Mouse (Mus musculus): Measurements from ENCODE around the gene Marveld1.

The Marveld1 gene

DNA sequence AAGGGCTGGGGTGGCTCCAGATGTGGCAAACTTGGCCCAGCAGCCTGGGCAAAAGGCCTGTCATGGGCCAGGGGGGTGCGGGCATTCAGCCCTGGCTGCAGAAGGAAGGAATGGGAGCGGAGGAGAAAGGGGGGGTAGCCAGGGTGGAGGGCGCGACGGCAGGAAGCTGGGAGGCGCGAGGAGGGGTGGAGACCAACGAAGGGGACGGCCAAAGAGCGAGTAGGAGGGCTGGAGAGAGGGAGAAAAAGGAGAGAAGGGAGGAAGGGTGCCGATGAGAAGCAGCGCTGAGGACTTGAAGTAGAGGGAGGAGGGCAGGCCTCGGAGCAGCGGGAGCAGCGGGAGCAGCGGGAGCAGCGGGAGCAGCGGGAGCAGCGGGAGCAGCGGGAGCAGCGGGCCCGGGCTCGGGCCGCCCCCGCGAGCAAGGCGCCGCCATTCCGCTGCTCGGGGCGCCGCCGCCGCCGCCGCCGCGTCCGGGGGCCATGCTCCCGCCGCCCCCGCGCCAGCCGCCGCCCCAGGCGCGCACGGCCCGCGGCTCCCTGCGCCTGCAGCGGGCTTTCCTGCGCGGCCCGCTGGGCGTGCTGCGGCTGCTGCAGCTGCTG is at the start of gene Marveld1:
Marveld1 (plus strand) TSS at position 231 of the 599 bp plus-strand sequence.
- peak; percentile 92 for DNase-seq (ENCODE audit: low spot score)

DNA sequence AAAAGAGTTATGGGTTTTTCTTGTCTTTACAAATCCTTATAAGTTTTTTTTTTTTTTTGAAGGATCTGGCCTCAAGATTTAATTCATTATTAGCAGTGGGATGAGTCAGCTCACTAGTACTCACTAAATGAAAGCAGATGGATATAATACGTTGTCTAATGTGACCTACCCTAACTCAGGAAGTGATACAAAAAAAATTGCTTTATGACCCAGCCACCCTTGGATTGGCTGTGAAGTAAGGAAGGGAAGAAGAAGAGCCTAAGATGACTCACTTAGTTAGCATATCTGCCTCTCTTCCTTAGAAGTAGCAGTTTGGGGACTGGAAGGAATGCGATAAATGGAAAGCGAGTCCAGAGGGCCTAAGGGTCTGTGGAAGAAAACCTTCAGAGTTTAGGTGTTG is 47.8 kb upstream of the Marveld1 start:
- DNase-seq (ENCODE audit: low spot score) = no peak

DNA sequence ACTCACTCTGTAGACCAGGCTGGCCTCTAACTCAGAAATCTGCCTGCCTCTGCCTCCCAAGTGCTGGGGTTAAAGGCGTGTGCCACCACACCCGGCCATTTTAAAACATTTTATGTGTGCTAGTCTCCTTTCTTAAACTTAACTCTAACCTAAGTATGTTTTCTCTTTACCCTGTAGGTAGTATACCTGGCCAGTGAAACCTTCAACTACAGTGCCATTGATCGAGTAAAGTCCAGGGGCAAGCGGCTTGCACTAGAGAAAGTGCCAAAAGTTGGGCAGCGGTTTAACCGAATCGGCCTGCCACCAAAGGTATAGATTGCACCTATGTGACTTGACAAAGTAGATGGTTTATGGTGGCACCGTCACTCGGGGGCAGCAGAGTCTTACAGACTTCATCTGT is 42.5 kb upstream of the Marveld1 start:
- DNase-seq (ENCODE audit: low spot score) = no peak

DNA sequence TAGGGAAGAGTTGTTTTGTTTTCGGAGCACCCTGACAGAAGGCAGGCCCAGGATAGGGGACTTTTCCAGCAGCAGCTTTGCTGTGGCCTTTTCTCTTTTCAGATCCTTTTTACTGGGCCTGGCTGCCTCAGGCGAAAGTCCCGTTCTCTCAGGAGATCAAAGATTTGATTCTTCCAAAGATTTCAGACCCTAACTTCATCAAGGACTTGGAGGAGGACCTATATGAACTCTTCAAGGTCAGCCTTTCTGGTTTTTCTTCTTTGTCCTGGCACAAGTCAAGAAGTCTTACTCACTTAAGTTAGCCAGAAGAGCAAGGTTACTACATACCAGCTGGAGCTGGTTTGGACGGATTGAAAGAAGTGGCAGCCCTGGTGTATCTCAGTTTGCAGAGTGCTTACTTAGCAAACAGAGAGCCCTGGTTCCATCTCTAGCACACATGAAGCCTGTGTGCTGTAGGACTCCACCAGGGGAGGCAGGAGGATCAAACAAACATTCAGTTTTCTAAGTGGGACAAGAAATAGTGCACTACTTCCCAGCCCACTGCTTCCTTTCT is 31.3 kb upstream of the Marveld1 start:
- peak; percentile 61 for DNase-seq (ENCODE audit: low spot score)

DNA sequence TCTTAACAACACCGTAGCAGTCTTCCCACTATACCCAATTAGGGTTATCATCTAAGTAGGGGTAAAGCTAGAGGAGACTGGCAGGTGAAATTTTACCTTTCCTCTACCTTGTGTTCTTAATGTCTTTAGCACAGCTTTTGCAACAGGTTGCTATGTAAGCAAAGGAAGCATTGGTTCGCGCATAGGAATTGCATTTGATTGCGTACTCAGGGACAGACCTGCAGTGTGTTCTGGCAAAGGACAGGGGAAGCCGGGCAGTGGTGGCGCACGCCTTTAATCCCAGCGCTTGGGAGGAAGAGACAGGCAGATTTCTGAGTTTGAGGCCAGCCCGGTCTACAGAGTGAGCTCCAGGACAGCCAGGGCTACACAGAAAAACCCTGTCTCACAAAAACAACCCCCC is 29.1 kb upstream of the Marveld1 start:
- DNase-seq (ENCODE audit: low spot score) = no peak

GRCm38 (mm10) chr19:42118596-42118995 is 28.6 kb upstream of the Marveld1 start:
- DNase-seq (ENCODE audit: low spot score) = no peak

GRCm38 (mm10) chr19:42120451-42120850 is 26.7 kb upstream of the Marveld1 start:
- peak; percentile 50 for DNase-seq (ENCODE audit: low spot score)

DNA sequence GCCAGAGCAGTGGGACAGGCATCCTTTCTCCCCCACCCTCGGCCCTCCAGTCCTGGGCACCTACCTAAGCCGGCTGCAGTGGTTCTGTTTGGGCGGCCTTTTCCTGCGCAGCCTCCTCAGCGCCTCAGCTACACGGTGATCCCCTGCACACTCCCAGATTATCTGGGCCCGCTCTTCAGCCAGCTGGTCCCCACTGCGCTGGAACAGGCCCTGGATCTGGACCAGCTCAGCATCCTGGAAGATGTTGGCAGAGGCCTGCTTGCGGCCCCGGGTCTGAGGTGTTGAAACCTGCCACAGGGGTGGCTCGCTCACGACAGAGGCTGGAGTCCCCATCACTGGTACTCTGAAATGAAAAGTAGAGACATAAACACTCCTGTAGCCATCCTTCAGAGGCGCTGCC is 22.5 kb upstream of the Marveld1 start:
- no peak for DNase-seq (ENCODE audit: low spot score)

DNA sequence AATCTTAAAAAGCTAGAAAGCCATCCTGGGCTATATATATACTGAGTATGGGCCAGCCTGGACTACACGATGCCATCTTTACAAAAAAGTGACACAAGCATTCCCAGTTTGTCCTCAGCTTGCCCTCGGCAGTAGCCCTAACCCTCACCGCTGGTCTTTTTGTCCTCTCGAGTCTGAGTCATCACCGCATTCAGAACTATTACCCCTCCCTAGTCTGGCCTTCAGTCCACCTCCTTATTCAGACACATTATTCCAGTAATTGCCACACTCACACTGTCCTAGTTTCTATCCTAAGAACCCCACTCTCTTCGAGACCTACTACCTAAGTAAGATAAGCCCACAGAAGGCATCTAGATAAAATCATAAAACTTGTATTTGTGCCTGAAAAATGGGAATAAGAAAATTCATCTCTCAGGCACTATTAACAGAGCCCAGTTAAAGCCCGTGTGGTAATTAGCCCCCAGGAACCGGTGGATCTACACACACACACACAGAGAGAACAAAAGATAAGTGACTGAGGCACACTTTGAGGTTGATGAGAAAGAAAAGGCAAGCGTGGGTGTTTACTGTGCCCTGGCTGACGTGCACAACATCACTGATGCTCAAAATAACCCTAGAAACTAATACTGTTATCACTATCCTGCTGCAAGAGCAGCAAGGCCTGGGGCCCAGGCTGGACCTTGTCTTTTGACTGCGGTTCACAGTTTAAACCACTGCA is 21.5 kb upstream of the Marveld1 start:
- no peak for DNase-seq (ENCODE audit: low spot score)

DNA sequence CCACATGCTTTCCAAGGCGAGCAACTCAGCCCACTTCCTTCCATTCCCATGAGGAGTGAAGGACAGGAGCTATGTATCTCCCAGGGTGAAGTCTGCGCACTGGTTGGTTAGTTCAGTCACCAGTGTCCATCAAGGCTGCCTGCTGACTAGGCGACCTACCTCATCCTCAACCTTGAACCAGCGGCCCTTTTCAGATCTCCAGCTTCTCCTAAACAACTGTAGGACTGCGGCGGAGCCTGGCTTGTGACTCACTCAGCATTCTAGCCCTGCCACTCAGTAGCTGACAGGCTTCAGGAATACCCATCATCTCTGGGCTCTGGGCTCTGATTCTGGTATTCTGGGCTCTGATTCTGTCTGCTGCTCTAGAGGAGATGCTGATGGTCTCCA is 21.0 kb upstream of the Marveld1 start:
- DNase-seq (ENCODE audit: low spot score) = no peak

DNA sequence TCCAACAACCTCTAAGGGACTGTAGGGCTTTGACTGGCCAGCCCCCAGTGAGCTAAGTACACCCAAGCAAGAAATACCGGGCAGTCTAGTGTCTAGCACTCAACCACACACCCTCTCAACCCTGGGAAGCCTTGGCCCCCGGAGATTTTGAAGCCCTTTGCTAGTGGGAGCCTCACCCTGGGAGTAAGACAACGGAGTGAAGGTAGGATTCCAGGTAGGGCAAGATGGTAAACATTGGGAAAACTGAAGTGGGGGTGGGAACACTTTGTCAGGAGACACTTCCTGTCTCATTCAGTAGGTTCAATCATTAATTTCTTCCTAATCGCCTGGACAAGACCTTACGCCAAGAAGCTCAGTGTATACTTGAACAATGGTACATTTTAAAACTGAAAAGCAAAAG is 20.2 kb upstream of the Marveld1 start:
- peak; percentile 46 for DNase-seq (ENCODE audit: low spot score)

GRCm38 (mm10) chr19:42128052-42128740 is 19.0 kb upstream of the Marveld1 start:
- peak; percentile 20 for DNase-seq (ENCODE audit: low spot score)

DNA sequence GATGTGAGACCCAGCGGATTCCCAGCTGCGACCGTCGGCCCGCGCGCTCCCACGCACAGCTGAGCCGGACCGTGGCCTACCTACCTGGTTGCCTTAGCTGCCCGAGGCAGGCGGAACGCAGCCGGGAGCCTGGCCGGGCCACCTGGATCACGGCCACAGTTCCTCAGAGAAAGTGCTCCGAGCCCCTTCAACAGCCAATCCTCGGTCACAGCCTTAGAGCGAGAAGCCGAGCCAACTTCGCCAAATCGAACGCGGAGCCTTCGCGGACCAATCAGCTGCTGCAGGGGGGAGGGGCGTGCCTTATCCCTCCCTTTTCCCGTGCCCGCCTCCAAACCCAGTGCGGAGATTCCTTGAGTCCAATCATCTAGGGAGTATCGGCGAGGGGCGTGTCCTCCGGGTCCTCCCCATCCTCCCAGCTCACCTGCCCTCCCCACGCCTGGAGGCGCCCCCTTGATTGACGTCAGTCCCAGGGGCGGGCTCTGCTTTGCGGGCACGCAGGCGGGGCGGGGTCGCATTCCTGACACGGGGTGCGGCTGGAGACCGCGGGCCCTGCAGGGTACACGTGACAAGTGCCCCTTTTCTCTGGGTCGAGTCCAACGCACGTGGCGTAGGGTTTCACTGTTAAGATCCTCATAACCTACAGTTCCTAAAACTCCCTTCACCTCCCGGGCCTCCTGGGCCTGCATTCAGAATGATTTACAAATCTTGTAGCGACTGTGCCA is 18.3 kb upstream of the Marveld1 start, which contains the start of gene Avpi1:
Avpi1 (minus strand) TSS at position 273 of the 722 bp plus-strand sequence.
- DNase-seq (ENCODE audit: low spot score) = peak; percentile 99

DNA sequence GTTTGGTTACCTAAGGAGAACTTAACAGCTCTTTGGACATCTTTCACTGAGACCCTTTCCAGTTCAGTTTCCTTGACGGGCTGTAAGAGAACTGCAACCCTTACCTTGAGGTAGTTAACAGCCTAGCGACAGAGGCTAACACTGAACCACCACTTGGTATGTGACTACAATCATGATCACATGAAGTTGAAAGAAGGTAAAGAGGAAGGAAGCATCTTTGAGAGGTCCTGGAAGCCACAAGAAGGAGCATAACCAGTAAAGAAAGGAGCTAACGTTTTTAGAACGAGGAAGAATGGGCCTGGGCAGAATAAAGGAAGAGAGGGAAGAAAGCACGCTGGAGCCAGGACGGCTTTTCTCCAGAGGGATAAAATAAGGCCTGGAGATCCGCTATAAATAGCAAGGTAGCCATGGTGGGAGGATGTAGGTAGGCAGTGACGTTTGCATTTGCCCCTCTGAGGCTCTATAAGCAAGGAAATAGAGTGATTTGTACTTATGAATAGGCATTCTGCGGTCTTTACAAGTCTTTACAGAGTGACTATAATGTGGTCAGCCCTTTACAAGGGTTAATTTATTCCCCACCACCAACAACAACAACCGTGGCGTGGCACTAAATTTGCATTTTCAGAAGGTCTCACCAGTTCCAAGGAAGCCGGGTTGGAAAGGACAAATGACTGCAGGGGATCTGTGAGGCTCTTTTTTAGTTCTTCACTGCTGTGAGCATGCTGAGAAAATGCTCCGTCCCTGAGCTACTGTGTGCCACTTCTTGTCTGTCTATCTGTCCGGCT is 17.5 kb upstream of the Marveld1 start:
- DNase-seq (ENCODE audit: low spot score) = no peak

- DNase-seq (ENCODE audit: low spot score) = no peak
Measured at GRCm38 (mm10) chr19:42130294-42130606, 16.9 kb upstream of the Marveld1 start.

GRCm38 (mm10) chr19:42131101-42131500 is 16.1 kb upstream of the Marveld1 start:
- peak; percentile 54 for DNase-seq (ENCODE audit: low spot score)

GRCm38 (mm10) chr19:42135070-42135469 is 12.1 kb upstream of the Marveld1 start:
- DNase-seq (ENCODE audit: low spot score) = no peak

GRCm38 (mm10) chr19:42136126-42136525 is 11.1 kb upstream of the Marveld1 start:
- DNase-seq (ENCODE audit: low spot score) = no peak

GRCm38 (mm10) chr19:42137167-42137672 is 10.0 kb upstream of the Marveld1 start:
- DNase-seq (ENCODE audit: low spot score) = no peak

DNA sequence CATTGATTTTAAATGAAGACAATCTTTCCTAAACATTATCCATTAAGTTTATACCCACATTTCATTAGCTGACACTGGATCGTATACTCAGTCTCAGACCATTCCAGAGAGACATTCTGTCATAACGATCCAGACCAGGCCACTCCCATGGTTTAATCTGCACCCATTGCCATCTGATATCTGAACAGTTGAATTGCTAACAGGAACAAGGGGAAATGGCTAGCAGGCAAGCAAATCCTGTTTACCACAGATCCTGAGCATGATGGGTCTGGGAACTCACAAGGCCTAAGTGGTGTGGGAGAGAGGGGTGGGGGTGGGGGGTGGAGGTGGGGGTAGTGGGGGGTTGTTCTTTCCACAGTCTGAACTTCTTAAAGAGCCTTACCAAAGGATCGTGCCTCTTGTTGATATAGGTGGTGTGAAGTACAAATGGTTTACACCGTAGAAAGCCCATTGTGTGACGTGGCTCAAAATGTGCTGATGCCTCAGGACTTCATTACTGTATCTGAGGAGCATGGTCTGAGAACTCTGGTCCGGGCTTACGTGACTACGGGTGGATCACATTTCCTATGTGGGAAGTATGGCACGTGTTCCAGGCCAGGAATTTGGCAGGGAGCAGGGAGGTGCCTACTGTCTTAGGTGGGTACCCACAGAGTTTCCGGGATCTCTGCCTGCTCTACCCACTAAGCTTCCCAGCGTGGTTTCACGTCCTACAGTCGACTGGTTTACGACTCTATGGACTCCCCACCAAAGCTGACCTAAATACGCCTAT is 8.5 kb upstream of the Marveld1 start:
- peak; percentile 63 for DNase-seq (ENCODE audit: low spot score)
